Mouse (Mus musculus) B cell, adult 2 months (primary cell): ENCODE measurements around the gene Gm49425.

Experiments used
- DNase-seq, 2 experiments: peaks; one replicate each; pipeline ENCODE4 v3.0.0; 2022

Gm49425 gene

DNA sequence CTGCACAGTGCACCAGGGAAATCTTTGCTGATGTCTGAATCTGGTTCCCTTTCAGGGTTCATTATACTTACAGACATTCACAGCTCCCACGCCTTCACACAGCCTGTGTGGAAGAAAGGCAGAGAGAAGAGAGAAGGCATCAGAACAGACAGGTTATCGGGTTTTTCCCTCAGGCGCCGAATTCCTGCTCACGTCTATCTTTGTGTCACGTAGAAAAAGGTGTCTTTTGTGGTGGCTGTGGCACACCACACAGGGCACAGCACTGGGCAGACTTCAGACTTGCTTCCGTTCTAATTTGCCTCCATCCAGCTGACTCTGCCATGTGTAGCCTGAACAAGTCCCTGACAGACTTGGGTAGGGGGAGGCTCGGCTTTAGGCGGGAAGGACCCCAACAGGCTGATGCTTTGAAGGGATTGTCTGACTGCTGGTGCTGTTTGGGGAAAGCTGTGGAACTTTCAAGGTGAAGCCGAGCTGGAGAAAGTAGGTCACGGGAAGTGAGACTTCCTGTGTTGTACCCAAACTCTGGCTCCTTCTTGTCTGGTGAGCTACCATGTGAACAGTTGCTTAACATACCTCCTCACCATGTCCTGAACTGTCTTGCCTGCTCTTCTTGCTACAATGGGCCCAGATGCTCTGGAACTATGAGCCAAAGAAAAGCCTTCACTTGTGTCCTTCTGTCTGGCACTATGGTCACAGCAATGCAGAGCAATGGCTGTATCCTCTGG, 31.0 kb downstream of the Gm49425 start:
- DNase-seq: no peak

DNA sequence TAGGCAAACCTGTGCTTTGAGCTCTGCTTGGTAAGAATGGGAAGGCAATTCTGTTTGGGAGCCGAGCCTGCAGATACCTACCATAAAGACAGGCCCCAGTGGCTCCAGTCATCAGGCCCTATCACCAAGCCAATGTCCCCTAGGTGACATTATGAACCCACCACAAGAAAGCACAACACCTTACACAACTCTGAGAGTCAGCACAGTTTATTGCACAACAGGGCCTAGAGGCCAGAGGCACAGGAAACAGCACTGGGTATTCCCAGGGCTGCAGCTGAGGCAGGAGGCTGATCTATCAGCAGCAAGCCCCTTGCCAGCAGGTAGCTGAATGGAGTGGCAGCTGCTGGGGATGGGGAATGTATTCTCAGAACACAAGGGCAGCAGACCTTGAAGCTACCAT, 32.1 kb downstream of the Gm49425 start:
- no peak for DNase-seq

DNA sequence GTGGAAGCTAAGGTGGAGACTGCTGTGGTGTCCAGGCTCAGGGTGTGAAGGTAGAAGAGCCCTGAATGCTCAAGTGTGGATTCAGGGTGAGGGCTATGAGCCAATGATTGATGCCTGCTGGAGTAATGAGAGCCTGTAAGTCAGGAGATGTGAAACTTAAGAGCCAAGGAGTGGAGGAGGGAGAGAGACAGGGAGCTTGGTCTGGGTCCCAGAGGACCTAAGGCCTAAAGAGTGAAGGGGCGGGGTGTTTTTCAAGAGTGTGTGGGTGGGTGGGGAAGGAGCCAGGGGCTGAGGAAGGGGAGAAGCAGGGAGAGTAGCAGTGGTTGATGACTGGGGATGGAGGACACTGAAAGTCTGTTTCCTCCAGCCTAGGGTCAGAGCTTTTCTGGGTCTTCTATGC, 33.4 kb downstream of the Gm49425 start:
- DNase-seq: no peak

DNA sequence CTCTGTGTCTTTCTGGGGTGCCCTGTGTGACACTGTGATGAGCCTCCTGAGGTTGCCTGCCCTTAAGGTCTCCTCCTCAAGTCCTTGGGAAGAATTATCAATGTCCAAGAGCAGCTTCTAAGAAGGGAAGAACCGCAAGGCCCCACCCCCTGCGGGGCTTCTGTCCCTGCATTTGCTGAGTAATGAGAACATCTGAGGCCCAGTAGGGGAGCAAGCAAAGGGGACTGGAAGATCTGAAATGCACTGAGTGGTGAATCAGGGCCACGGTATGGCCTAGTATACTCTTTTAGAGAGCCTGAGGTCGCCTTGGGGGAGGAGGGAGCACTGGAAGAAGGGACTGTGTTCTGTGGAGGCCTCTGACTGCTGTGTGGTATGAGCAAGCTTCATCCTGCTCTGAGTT, 35.0 kb downstream of the Gm49425 start:
- DNase-seq: no peak

DNA sequence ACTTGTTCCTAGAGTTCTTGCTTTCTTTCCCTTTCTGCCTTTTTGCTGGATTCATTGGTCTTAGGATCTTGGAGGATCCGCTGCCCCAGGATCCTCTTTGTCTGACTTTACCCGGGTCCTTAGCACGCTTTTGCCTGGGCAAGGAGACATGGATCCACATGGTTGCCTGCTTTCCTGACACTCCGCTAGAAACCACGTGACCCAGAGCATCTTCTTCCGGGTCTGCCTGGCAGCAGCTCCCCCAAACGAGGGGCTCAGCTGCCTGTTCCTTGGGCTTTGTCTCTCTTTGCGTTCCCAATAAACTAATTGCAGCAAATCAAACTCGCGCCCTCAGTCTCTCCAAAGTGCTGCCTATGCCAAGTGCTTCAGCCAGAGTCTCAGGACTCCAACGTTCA, 37.4 kb downstream of the Gm49425 start:
- no peak for DNase-seq

DNA sequence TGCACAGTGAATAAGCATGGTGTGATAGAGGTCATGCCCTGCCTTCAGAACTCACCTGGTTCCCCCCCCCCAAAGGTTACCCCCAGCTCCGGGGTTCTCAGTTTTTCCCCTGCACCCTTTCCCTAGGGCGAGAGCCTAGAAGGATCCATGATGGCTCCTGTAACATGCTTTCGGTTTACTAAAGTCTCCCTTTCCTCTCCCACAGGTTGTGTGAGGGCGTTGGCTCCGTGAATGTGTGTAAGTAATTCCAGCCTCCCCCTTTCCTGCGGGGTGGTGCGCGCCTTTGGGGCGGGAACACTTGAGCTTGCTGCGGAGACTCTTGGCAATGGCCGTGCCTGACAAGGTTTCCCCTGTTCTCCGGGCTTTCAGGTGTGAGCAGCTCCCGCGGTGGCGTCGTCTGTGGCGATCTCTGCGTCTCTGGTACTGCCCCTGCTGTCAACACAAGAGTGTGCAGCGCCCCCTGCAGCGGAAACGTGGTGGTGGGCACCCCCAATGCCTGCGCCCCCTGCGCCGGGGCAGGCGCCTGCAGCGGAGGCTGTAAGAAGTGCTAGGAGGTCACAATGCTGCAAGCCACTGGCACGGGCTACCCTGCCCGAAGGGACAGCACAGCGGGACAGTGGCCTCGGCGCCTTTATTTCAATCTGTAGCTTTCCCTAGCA, 37.9 kb downstream of the Gm49425 start:
- DNase-seq: peak; percentile 24 to 37

DNA sequence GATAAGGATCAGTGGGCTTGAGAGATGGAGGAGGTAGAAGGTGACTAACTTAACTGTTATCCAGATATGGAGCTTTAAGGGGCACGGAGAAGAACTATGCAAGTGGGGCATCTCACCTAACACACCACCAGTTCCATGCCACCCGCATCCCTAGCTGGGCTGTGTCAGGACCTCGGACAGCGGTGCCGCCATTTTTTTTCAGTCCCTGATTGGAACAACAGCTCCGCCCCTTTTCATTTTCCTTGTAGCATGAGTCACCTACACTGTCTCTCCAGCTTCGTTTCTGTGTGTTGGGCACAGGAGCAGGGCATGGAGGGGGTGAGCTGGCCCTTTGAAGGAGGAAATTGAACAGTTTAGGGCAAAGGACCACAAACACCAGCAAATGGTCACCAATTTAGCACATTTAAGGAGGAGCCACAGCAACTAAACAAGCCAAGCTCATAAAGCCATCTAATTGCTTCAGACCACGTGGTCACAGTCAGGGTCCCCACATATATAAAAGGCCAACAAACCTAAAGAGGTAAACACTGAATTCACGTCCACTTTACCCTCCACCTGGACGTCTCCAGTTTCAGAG, 44.0 kb downstream of the Gm49425 start, which contains the start of gene Krt86:
Krt86 (plus strand) TSS at position 527 of the 577 bp plus-strand sequence.
- DNase-seq: no peak

DNA sequence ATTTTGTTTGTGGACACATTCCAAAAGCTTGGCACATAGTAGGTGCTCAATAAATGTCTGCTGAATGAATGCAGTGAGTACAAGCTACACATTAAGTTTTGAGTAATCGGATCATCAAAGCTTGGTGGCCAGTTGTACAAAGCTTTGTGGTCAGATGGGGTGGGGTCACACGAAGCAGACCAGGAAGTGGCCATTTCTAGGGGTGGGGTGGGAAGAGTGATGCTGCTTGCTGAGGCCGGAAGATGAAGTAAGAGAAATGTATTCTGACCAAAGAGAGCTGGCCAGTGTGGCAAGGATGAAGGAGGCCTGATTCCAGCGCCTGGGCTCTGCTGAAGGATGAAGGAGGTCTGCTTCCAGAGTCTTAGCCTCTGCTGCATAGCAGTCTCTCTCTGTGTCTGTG, 48.0 kb downstream of the Gm49425 start:
- DNase-seq: no peak
